Mouse (Mus musculus) cerebellum, adult 2 months (tissue): Measurements from ENCODE around the gene Grtp1.

Source experiments
- CTCF ChIP-seq: fragments of 200-500 bp; IDR thresholded peaks from 2 replicates; pipeline ENCODE4 v1.5.1; 2011; ENCODE audit warnings: low read depth, mild to moderate bottlenecking, control low read depth, low read length, moderate library complexity, borderline replicate concordance; ENCODE audit not compliant: insufficient read depth
- POLR2A ChIP-seq: fragments of 200-500 bp; IDR thresholded peaks from 2 replicates; pipeline ENCODE4 v1.6.1; 2011; ENCODE audit warnings: low read length, control low read depth, borderline replicate concordance; ENCODE audit not compliant: insufficient read depth

GRCm38 (mm10) chr8:13139641-13140182, 60.7 kb downstream of the Grtp1 start:
- TF ChIP-seq POLR2A (no peak), CTCF (no peak)
